Mouse (Mus musculus): ENCODE data around the gene Zbtb20.

DNA sequence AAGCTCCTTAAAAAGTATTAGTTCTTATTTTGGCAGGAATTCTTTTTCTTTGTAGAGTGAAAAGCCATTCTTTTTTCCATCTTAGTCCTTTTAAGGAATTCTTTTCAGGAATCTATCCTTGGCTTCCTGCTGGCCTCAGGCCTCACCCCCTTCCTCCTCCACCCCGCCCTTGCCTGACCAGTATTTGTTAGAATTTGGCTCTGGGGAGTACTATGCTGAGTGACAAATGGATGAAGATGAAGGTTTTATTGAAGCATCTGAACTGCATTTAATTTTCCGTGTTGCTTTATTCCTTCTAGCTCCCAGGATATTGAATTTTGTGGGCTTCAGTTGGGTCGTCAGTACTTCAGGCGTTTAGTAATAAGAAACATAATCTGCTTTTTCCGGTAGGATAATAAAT is 1.2 kb upstream of the Zbtb20 start:
- no peak for TF ChIP-seq POLR2A (IDR thresholded peaks at IDR 0.05; ENCODE audit: borderline replicate concordance, low read depth, low read length)
- TF ChIP-seq CTCF (IDR thresholded peaks at IDR 0.05; ENCODE audit: low read depth, low read length) = no peak

All from bone marrow macrophage, adult 2 months (primary cell).